Mouse (Mus musculus): ENCODE results near the gene Poldip3. TPM values are rescaled to one million over a fixed set of nuclear protein-coding genes. Genes with fewer than 3 reads are reported as not detected.

Poldip3 gene
- polyA plus RNA-seq, 1 experiment from 2014 or later = 89.1 TPM

- Histone ChIP-seq H3K27ac (ENCODE audit: poor library complexity, severe bottlenecking) (peak overlapping the region; percentile 77), H3K9ac (peak overlapping the region; percentile 93), H3K9me3 (replicated peaks) (no peaks in the 10 kb centered on the region), H3K4me1 (replicated peaks) (peaks cover 46% of the 10 kb centered on the region), H3K4me2 (peak overlapping the region; percentile 94), H3K27me3 (replicated peaks) (no peaks in the 10 kb centered on the region), H3K4me3 (peak overlapping the region; percentile 92), H3K36me3 (no peaks in the 10 kb centered on the region)
- 46% methylated on average over 8 of the region's 8 CpGs for WGBS
- ATAC-seq (ENCODE audit: insufficient number of reproducible peaks, low FRiP score) = no peak
Observed at GRCm38 (mm10) chr15:83170956-83171659, 21.9 kb upstream of the Poldip3 start.

- peak overlapping the region; percentile 31; the same call in 1 of the 2 replicates for H3K27ac ChIP-seq (ENCODE audit: poor library complexity, severe bottlenecking)
- peaks cover 57% of the 10 kb centered on the region for H3K4me1 ChIP-seq (replicated peaks)
- H3K4me3 ChIP-seq = peak overlapping the region; percentile 92
- peak overlapping the region; percentile 94 for H3K4me2 ChIP-seq
- no peaks in the 10 kb centered on the region for H3K9me3 ChIP-seq (replicated peaks)
- ATAC-seq (ENCODE audit: insufficient number of reproducible peaks, low FRiP score) = peak; percentile 58
- WGBS = 73% methylated on average over 8 of the region's 8 CpGs
- H3K9ac ChIP-seq = peak overlapping the region; percentile 33
- H3K27me3 ChIP-seq (replicated peaks) = no peaks in the 10 kb centered on the region
- no peaks in the 10 kb centered on the region for H3K36me3 ChIP-seq
Observed at GRCm38 (mm10) chr15:83169772-83170722, 20.9 kb upstream of the Poldip3 start.

GRCm38 (mm10) chr15:83168875-83169771 lies 19.9 kb upstream of the Poldip3 start:
- Histone ChIP-seq H3K9ac (peak overlapping the region; percentile 33), H3K36me3 (no peaks in the 10 kb centered on the region), H3K27me3 (replicated peaks) (no peaks in the 10 kb centered on the region), H3K4me1 (replicated peaks) (peaks cover 61% of the 10 kb centered on the region), H3K4me3 (peak overlapping the region; percentile 92), H3K27ac (ENCODE audit: poor library complexity, severe bottlenecking) (peak overlapping the region; percentile 31; the same call in 1 of the 2 replicates), H3K4me2 (peak overlapping the region; percentile 94), H3K9me3 (replicated peaks) (no peaks in the 10 kb centered on the region)
- WGBS = 76% methylated on average over 7 of the region's 7 CpGs
- ATAC-seq (ENCODE audit: insufficient number of reproducible peaks, low FRiP score) = no peak

GRCm38 (mm10) chr15:83168311-83168710 lies 19.1 kb upstream of the Poldip3 start:
- no peaks in the 10 kb centered on the region for H3K9me3 ChIP-seq (replicated peaks)
- H3K36me3 ChIP-seq = peaks cover 3% of the 10 kb centered on the region; the same call in 1 of the 2 replicates
- H3K4me3 ChIP-seq = no peak overlapping the region
- H3K4me1 ChIP-seq (replicated peaks) = peaks cover 61% of the 10 kb centered on the region
- H3K9ac ChIP-seq = no peak overlapping the region
- H3K27ac ChIP-seq (ENCODE audit: poor library complexity, severe bottlenecking) = no peak overlapping the region
- WGBS = 85% methylated on average over 3 of the region's 3 CpGs
- H3K4me2 ChIP-seq = no peak overlapping the region
- no peak for ATAC-seq (ENCODE audit: insufficient number of reproducible peaks, low FRiP score)
- no peaks in the 10 kb centered on the region for H3K27me3 ChIP-seq (replicated peaks)

- H3K9ac ChIP-seq = no peak overlapping the region
- H3K27ac ChIP-seq (ENCODE audit: poor library complexity, severe bottlenecking) = no peak overlapping the region
- peaks cover 55% of the 10 kb centered on the region for H3K4me1 ChIP-seq (replicated peaks)
- ATAC-seq (ENCODE audit: insufficient number of reproducible peaks, low FRiP score) = no peak
- no peaks in the 10 kb centered on the region for H3K27me3 ChIP-seq (replicated peaks)
- H3K4me2 ChIP-seq = no peak overlapping the region
- no peaks in the 10 kb centered on the region for H3K9me3 ChIP-seq (replicated peaks)
- no peak overlapping the region for H3K4me3 ChIP-seq
- H3K36me3 ChIP-seq = peaks cover 10% of the 10 kb centered on the region
- WGBS = 91% methylated on average over 8 of the region's 8 CpGs
Observed at GRCm38 (mm10) chr15:83167550-83168065, 18.4 kb upstream of the Poldip3 start.

- no peak for ATAC-seq (ENCODE audit: insufficient number of reproducible peaks, low FRiP score)
- peaks cover 14% of the 10 kb centered on the region for H3K36me3 ChIP-seq
- no peak overlapping the region for H3K4me3 ChIP-seq
- 77% methylated on average over 5 of the region's 5 CpGs for WGBS
- no peaks in the 10 kb centered on the region for H3K27me3 ChIP-seq (replicated peaks)
- peaks cover 55% of the 10 kb centered on the region for H3K4me1 ChIP-seq (replicated peaks)
- no peak overlapping the region for H3K4me2 ChIP-seq
- H3K27ac ChIP-seq (ENCODE audit: poor library complexity, severe bottlenecking) = 0 out of 2 replicates have a peak overlapping the region, but pooled peaks have one; percentile 5
- H3K9me3 ChIP-seq (replicated peaks) = no peaks in the 10 kb centered on the region
- H3K9ac ChIP-seq = no peak overlapping the region
Observed at GRCm38 (mm10) chr15:83167126-83167525, 17.9 kb upstream of the Poldip3 start.

GRCm38 (mm10) chr15:83166642-83167041 lies 17.5 kb upstream of the Poldip3 start:
- H3K9ac ChIP-seq = no peak overlapping the region

GRCm38 (mm10) chr15:83165526-83166315 lies 16.5 kb upstream of the Poldip3 start:
- ATAC-seq (ENCODE audit: insufficient number of reproducible peaks, low FRiP score) = no peak
- H3K9ac ChIP-seq = no peak overlapping the region
- peaks cover 46% of the 10 kb centered on the region for H3K4me1 ChIP-seq (replicated peaks)
- no peak overlapping the region for H3K4me3 ChIP-seq
- peaks cover 27% of the 10 kb centered on the region for H3K36me3 ChIP-seq
- no peaks in the 10 kb centered on the region for H3K27me3 ChIP-seq (replicated peaks)
- H3K27ac ChIP-seq (ENCODE audit: poor library complexity, severe bottlenecking) = no peak overlapping the region
- H3K9me3 ChIP-seq (replicated peaks) = no peaks in the 10 kb centered on the region
- no peak overlapping the region for H3K4me2 ChIP-seq
- WGBS = 92% methylated on average over 13 of the region's 13 CpGs

More at GRCm38 (mm10) chr15:83166642-83167041, 17.5 kb upstream of the Poldip3 start:
- 0 out of 2 replicates have a peak overlapping the region, but pooled peaks have one; percentile 5 for H3K27ac ChIP-seq (ENCODE audit: poor library complexity, severe bottlenecking)
- H3K27me3 ChIP-seq (replicated peaks) = no peaks in the 10 kb centered on the region
- H3K4me3 ChIP-seq = no peak overlapping the region
- H3K9me3 ChIP-seq (replicated peaks) = no peaks in the 10 kb centered on the region
- no peak overlapping the region for H3K4me2 ChIP-seq
- H3K4me1 ChIP-seq (replicated peaks) = peaks cover 55% of the 10 kb centered on the region
- ATAC-seq (ENCODE audit: insufficient number of reproducible peaks, low FRiP score) = no peak
- H3K36me3 ChIP-seq = peaks cover 19% of the 10 kb centered on the region
- WGBS = 85% methylated on average over 3 of the region's 3 CpGs

GRCm38 (mm10) chr15:83164971-83165471 lies 15.8 kb upstream of the Poldip3 start:
- Histone ChIP-seq H3K4me3 (no peak overlapping the region), H3K9ac (0 out of 2 replicates have a peak overlapping the region, but pooled peaks have one; percentile 17)
- 45% methylated on average over 4 of the region's 5 CpGs for WGBS

More at GRCm38 (mm10) chr15:83164971-83165471, 15.8 kb upstream of the Poldip3 start:
- H3K4me1 ChIP-seq (replicated peaks) = peaks cover 39% of the 10 kb centered on the region
- ATAC-seq (ENCODE audit: insufficient number of reproducible peaks, low FRiP score) = peak; percentile 74
- H3K9me3 ChIP-seq (replicated peaks) = no peaks in the 10 kb centered on the region
- no peaks in the 10 kb centered on the region for H3K27me3 ChIP-seq (replicated peaks)
- H3K36me3 ChIP-seq = peaks cover 34% of the 10 kb centered on the region
- H3K4me2 ChIP-seq = peak overlapping the region; percentile 28
- H3K27ac ChIP-seq (ENCODE audit: poor library complexity, severe bottlenecking) = peak overlapping the region; percentile 63
